Mouse (Mus musculus) monocyte, adult 5-6 weeks (primary cell): ENCODE measurements around the gene Esr2. TPM values are rescaled to one million over a fixed set of nuclear protein-coding genes. Genes with fewer than 3 reads are reported as not detected.
"Not testable (repeated sequence)": the region's sequence is repeated elsewhere in the genome, so short reads cannot be mapped to it uniquely, and the experiment has no call there.

ENCODE experiments used
- ATAC-seq: fragments of 153-309, 156-312 bp; replicated peaks from 2 replicates; pipeline ENCODE4 v1.8.0; 2017; ENCODE audit warnings: mild to moderate bottlenecking; ENCODE audit not compliant: low TSS enrichment, insufficient number of reproducible peaks, severe bottlenecking, poor library complexity, low FRiP score
- total RNA-seq: library from RNA; stranded (forward); fragments of 200-1000, 200-491, 200-594 nt; gene quantifications from 3 replicates; pipeline ENCODE4 v1.2.3, GENCODE M21; 2017

Esr2 gene
- total RNA-seq, 1 experiment from 2014 or later: not detected

GRCm38 (mm10) chr12:76179051-76179450, 2.0 kb upstream of the Esr2 start:
- no peak for ATAC-seq

- ATAC-seq: peak; percentile 71
Measured at GRCm38 (mm10) chr12:76177864-76178518, 932 bp upstream of the Esr2 start.

GRCm38 (mm10) chr12:76165641-76166040, 11.4 kb downstream of the Esr2 start:
- ATAC-seq: no peak

GRCm38 (mm10) chr12:76152389-76152788, 24.7 kb downstream of the Esr2 start:
- ATAC-seq: not testable (repeated sequence)

GRCm38 (mm10) chr12:76136701-76137100, 40.4 kb downstream of the Esr2 start:
- no peak for ATAC-seq

GRCm38 (mm10) chr12:76133081-76133480, 44.0 kb downstream of the Esr2 start:
- ATAC-seq: not testable (repeated sequence)

GRCm38 (mm10) chr12:76132591-76132990, 44.5 kb downstream of the Esr2 start:
- no peak for ATAC-seq

- ATAC-seq: no peak
Measured at GRCm38 (mm10) chr12:76130891-76131290, 46.2 kb downstream of the Esr2 start.

- no peak for ATAC-seq
Measured at GRCm38 (mm10) chr12:76130281-76130680, 46.8 kb downstream of the Esr2 start.

- ATAC-seq: no peak
Measured at GRCm38 (mm10) chr12:76128831-76129230, 48.2 kb downstream of the Esr2 start.

GRCm38 (mm10) chr12:76128306-76128705, 48.8 kb downstream of the Esr2 start:
- ATAC-seq: no peak

GRCm38 (mm10) chr12:76123223-76123622, 53.8 kb downstream of the Esr2 start:
- ATAC-seq: no peak

- no peak for ATAC-seq
Measured at GRCm38 (mm10) chr12:76117632-76118153, 59.4 kb downstream of the Esr2 start.

- no peak for ATAC-seq
Measured at GRCm38 (mm10) chr12:76116577-76116976, 60.5 kb downstream of the Esr2 start.

- 0 out of 2 replicates have a peak, but pooled peaks have one; percentile 27 for ATAC-seq
Measured at GRCm38 (mm10) chr12:76111046-76111445, 66.0 kb downstream of the Esr2 start.

- ATAC-seq: no peak
Measured at GRCm38 (mm10) chr12:76109646-76110405, 67.2 kb downstream of the Esr2 start.

- ATAC-seq: no peak
Measured at GRCm38 (mm10) chr12:76104596-76105351, 72.3 kb downstream of the Esr2 start.

- no peak for ATAC-seq
Measured at GRCm38 (mm10) chr12:76102621-76103020, 74.4 kb downstream of the Esr2 start.
